Mouse (Mus musculus) intestine, embryonic 16.5 days (tissue): ENCODE measurements around the gene Dnajb6. TPM values are rescaled to one million over a fixed set of nuclear protein-coding genes. Genes with fewer than 3 reads are reported as not detected.

Experiments used
- ATAC-seq: fragments of 200-750 bp; cut with Nextera tagmentation; 2 replicates; pipeline ENCODE4 v1.8.0; 2017; ENCODE audit warnings: moderate TSS enrichment, moderate library complexity
- H3K27ac ChIP-seq: fragments of 300-500 bp; sonication (generic); 2 replicates; pipeline ENCODE4 v1.5.1; 2014; ENCODE audit warnings: mild to moderate bottlenecking, low read length
- H3K27me3 ChIP-seq: fragments of 300-500 bp; sonication (generic); replicated peaks from 2 replicates; pipeline ENCODE4 v1.6.1; 2014; ENCODE audit warnings: low read length, control low read depth, mixed read lengths; ENCODE audit not compliant: control insufficient read depth, insufficient read depth
- H3K36me3 ChIP-seq: fragments of 300-500 bp; sonication (generic); 2 replicates; pipeline ENCODE4 v1.6.1; 2014; ENCODE audit warnings: low read length, control low read depth; ENCODE audit not compliant: control insufficient read depth, insufficient read depth
- H3K4me1 ChIP-seq: fragments of 300-500 bp; sonication (generic); 2 replicates; pipeline ENCODE4 v1.6.1; 2014; ENCODE audit warnings: low read length, control low read depth, mixed read lengths; ENCODE audit not compliant: control insufficient read depth, insufficient read depth
- H3K4me2 ChIP-seq: fragments of 300-500 bp; sonication (generic); 2 replicates; pipeline ENCODE4 v1.6.1; 2014; ENCODE audit warnings: low read depth, low read length, control low read depth
- H3K4me3 ChIP-seq: fragments of 300-500 bp; sonication (generic); 2 replicates; pipeline ENCODE4 v1.5.1; 2014; ENCODE audit warnings: mild to moderate bottlenecking, low read length
- H3K9ac ChIP-seq: fragments of 300-500 bp; sonication (generic); 2 replicates; pipeline ENCODE4 v1.6.1; 2014; ENCODE audit warnings: low read depth, low read length
- H3K9me3 ChIP-seq: fragments of 300-500 bp; sonication (generic); 2 replicates; pipeline ENCODE4 v1.6.1; 2016; ENCODE audit warnings: low read length, control low read depth; ENCODE audit not compliant: control insufficient read depth
- WGBS: fragments of 180-500 bp; shearing (Covaris S2); extraction: QIAGEN DNeasy Blood & Tissue Kit; methylation state at CpG from one replicate; pipeline ENCODE4 v1.1.7; 2014; 5-methylcytosine and 5-hydroxymethylcytosine counted together
- polyA plus RNA-seq: library from polyadenylated mRNA; unstranded; fragments of >200 nt; fragmentation: Nextera tagmentation; extraction: Ambion mirVana; gene quantifications from 2 replicates; pipeline ENCODE4 v1.2.1, GENCODE M21; 2015

The Dnajb6 gene
- polyA plus RNA-seq, 1 experiment from 2014 or later = 109 TPM

DNA sequence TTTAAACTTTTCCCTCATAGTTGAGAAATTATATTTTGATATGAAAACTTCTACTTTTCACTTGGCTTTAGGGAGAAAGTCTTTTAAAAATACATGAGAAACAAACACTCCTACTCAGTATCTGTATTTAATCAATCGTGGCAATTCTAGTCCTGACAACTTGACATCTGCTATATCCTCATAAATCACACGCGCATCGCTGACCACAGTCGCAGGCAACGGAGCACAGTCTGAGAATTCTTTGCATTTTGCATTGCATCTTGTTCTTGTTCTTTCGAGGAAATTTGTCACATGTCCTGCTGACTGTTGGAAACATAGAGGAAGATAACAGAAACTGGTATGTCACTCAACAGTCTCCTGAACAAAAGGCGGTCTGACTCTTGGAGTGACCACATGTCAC lies 116.9 kb downstream of the Dnajb6 start:
- 54% methylated on average over 8 of the region's 8 CpGs for WGBS
- H3K36me3 ChIP-seq = no peaks in the 10 kb centered on the region
- no peak for ATAC-seq

GRCm38 (mm10) chr5:29853035-29853434 lies 117.5 kb downstream of the Dnajb6 start:
- no peaks in the 10 kb centered on the region for H3K36me3 ChIP-seq
- H3K4me2 ChIP-seq = no peak overlapping the region
- H3K27me3 ChIP-seq = no peaks in the 10 kb centered on the region
- H3K4me3 ChIP-seq = no peak overlapping the region
- H3K9ac ChIP-seq = no peak overlapping the region
- H3K27ac ChIP-seq = no peak overlapping the region
- WGBS = 85% methylated on average over 1 of the region's 1 CpGs
- H3K9me3 ChIP-seq = no peaks in the 10 kb centered on the region
- H3K4me1 ChIP-seq = no peaks in the 10 kb centered on the region
- ATAC-seq = no peak

More for the DNA sequence above, 116.9 kb downstream of the Dnajb6 start:
- H3K9me3 ChIP-seq = no peaks in the 10 kb centered on the region
- H3K4me1 ChIP-seq = no peaks in the 10 kb centered on the region
- no peak overlapping the region for H3K27ac ChIP-seq
- H3K4me2 ChIP-seq = no peak overlapping the region
- no peak overlapping the region for H3K4me3 ChIP-seq
- H3K27me3 ChIP-seq = no peaks in the 10 kb centered on the region
- H3K9ac ChIP-seq = no peak overlapping the region

- Histone ChIP-seq H3K4me3 (no peak overlapping the region), H3K4me2 (no peak overlapping the region), H3K9me3 (no peaks in the 10 kb centered on the region), H3K4me1 (no peaks in the 10 kb centered on the region), H3K27me3 (no peaks in the 10 kb centered on the region), H3K27ac (no peak overlapping the region), H3K9ac (no peak overlapping the region), H3K36me3 (no peaks in the 10 kb centered on the region)
- ATAC-seq = no peak
- 73% methylated on average over 5 of the region's 5 CpGs for WGBS
These were observed 118.9 kb downstream of the Dnajb6 start for GRCm38 (mm10) chr5:29854376-29854775.

DNA sequence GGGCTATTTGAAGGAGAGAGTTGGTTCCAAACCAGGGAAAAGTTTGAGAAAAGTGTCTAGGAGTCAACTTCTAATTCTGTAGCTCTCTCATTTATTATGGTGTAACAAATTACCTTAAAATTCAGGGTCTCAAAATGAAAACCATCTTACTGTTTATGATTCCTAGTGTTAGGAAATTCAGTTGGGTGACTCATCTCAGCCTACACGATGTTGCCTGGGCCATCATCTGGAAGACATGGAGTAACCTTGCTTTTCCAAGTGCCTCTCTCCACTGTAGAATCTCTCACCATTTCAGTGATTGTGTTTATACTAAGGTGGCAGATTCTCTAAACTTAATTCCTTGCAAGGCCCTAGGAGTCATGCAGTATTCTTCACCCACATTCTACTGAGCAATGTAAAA lies 119.5 kb downstream of the Dnajb6 start:
- Histone ChIP-seq H3K36me3 (no peaks in the 10 kb centered on the region), H3K9ac (no peak overlapping the region), H3K27me3 (no peaks in the 10 kb centered on the region), H3K4me3 (no peak overlapping the region), H3K9me3 (no peaks in the 10 kb centered on the region), H3K27ac (no peak overlapping the region), H3K4me2 (no peak overlapping the region), H3K4me1 (no peaks in the 10 kb centered on the region)
- no peak for ATAC-seq
- WGBS = 67% methylated on average over 1 of the region's 1 CpGs

GRCm38 (mm10) chr5:29861522-29861921 lies 126.0 kb downstream of the Dnajb6 start:
- H3K27ac ChIP-seq = no peak overlapping the region
- no peaks in the 10 kb centered on the region for H3K27me3 ChIP-seq
- no peak overlapping the region for H3K4me2 ChIP-seq
- WGBS = 74% methylated on average over 3 of the region's 3 CpGs
- no peaks in the 10 kb centered on the region for H3K4me1 ChIP-seq
- ATAC-seq = no peak
- H3K9me3 ChIP-seq = no peaks in the 10 kb centered on the region
- H3K9ac ChIP-seq = no peak overlapping the region
- H3K4me3 ChIP-seq = no peak overlapping the region
- H3K36me3 ChIP-seq = no peaks in the 10 kb centered on the region

DNA sequence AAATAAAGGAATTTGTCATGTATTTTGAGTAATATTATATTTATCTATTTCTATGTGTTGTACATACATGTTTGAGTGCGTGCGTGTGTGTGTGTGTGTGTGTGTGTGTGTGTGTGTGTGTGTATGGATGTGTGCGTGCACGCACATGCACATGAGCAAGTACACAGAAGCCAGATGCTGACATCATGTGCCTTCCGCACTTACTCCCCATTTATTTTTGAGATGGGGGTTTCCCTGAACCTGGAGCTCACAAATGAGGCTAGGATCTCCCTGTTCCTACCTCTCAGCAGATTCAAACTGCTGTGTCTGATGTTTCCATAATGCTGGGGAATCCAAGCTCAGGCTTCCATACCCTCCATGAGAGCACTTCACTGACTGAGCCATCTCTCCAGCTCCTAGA lies 126.9 kb downstream of the Dnajb6 start:
- Histone ChIP-seq H3K27ac (no peak overlapping the region), H3K36me3 (no peaks in the 10 kb centered on the region), H3K4me2 (no peak overlapping the region), H3K9ac (no peak overlapping the region), H3K9me3 (no peaks in the 10 kb centered on the region), H3K4me1 (no peaks in the 10 kb centered on the region), H3K4me3 (no peak overlapping the region), H3K27me3 (no peaks in the 10 kb centered on the region)
- ATAC-seq = no peak
- WGBS = 97% methylated on average over 5 of the region's 5 CpGs

- 77% methylated on average over 4 of the region's 4 CpGs for whole genome bisulfite sequencing
- Histone ChIP-seq H3K27me3 (no peaks in the 10 kb centered on the region), H3K9me3 (no peaks in the 10 kb centered on the region), H3K4me2 (no peak overlapping the region), H3K9ac (no peak overlapping the region), H3K4me3 (no peak overlapping the region), H3K27ac (no peak overlapping the region), H3K36me3 (no peaks in the 10 kb centered on the region), H3K4me1 (no peaks in the 10 kb centered on the region)
- no peak for ATAC-seq
These were observed 128.8 kb downstream of the Dnajb6 start for GRCm38 (mm10) chr5:29864291-29864737.

- no peak overlapping the region for H3K9ac ChIP-seq
- no peak overlapping the region for H3K4me3 ChIP-seq
- H3K4me2 ChIP-seq = no peak overlapping the region
- 63% methylated on average over 4 of the region's 4 CpGs for WGBS
- H3K27ac ChIP-seq = no peak overlapping the region
- ATAC-seq = no peak
- H3K27me3 ChIP-seq = no peaks in the 10 kb centered on the region
- no peaks in the 10 kb centered on the region for H3K9me3 ChIP-seq
- no peaks in the 10 kb centered on the region for H3K36me3 ChIP-seq
- no peaks in the 10 kb centered on the region for H3K4me1 ChIP-seq
These were observed 129.5 kb downstream of the Dnajb6 start for GRCm38 (mm10) chr5:29864994-29865393.

Other genes with a start within 250 kb of the Dnajb6 start
- gene Ube3c, start 166.4 kb upstream of the Dnajb6 start, polyA plus RNA-seq = 8.8 and 9.4 TPM in 2 replicates
- gene Gm5129, start 248 bp downstream of the Dnajb6 start, polyA plus RNA-seq = not detected in 2 replicates